Comparison of ENCODE assay signal across 11 mouse cellular contexts in genomic region chr4:141324771-141325191, GRCm38 (mm10). TPM values are rescaled to one million over a fixed set of nuclear protein-coding genes. Genes with fewer than 3 reads are reported as not detected.
A peak's percentile ranks its signal among the peaks of the same experiment; 100 is the strongest.
DNase-seq lines count a peak whose midpoint lies in the region; ATAC-seq lines count a peak whose summit lies in the region.
"Had no signal": no experiment of that assay in that cellular context is flagged by ENCODE, and none has a peak within 500 bp of the region (broad histone marks: within the 10 kb centered on the region; RNA-seq: fewer than 3 reads in every experiment).

No protein-coding gene starts in this region.

- H3K9me3 ChIP-seq in kidney, embryonic 16.5 days (ENCODE audit: low read length), result no peaks in the 10 kb centered on the region
- no peaks in the 10 kb centered on the region for H3K9me3 ChIP-seq in heart, embryonic 10.5 days
- H3K9me3 ChIP-seq in forebrain, embryonic 13.5 days (replicated peaks), result no peaks in the 10 kb centered on the region
- H3K9me3 ChIP-seq: hindbrain, embryonic 10.5 days had no signal

- H3K36me3 ChIP-seq in kidney, embryonic 16.5 days (ENCODE audit: insufficient read depth, low read length), result peaks cover 53% of the 10 kb centered on the region
- peaks cover 60% of the 10 kb centered on the region for H3K36me3 ChIP-seq in heart, embryonic 10.5 days
- no peaks in the 10 kb centered on the region for H3K36me3 ChIP-seq in forebrain, embryonic 13.5 days (ENCODE audit: poor library complexity, severe bottlenecking)

- H3K27me3 ChIP-seq in kidney, embryonic 16.5 days (ENCODE audit: insufficient read depth, low read length), result no peaks in the 10 kb centered on the region
- no peaks in the 10 kb centered on the region for H3K27me3 ChIP-seq in heart, embryonic 10.5 days (ENCODE audit: insufficient read depth, poor library complexity, severe bottlenecking)
- H3K27me3 ChIP-seq in forebrain, embryonic 13.5 days, result no peaks in the 10 kb centered on the region

- WGBS in kidney, embryonic 16.5 days, result 78% methylated on average over 6 of the region's 6 CpGs
- WGBS in heart, embryonic 10.5 days, result 68% methylated on average over 6 of the region's 6 CpGs
- 89% methylated on average over 6 of the region's 6 CpGs for WGBS in forebrain, embryonic 13.5 days

- H3K27ac ChIP-seq in kidney, embryonic 16.5 days (ENCODE audit: low read length), result peak overlapping the region; percentile 24; the same call in 1 of the 2 replicates
- peak overlapping the region; percentile 75 for H3K27ac ChIP-seq in heart, embryonic 10.5 days
- H3K27ac ChIP-seq in forebrain, embryonic 13.5 days, result no peak overlapping the region

- H3K4me3 ChIP-seq in kidney, embryonic 16.5 days (ENCODE audit: low read length), result no peak overlapping the region
- no peak overlapping the region for H3K4me3 ChIP-seq in heart, embryonic 10.5 days
- no peak overlapping the region for H3K4me3 ChIP-seq in forebrain, embryonic 13.5 days
- H3K4me3 ChIP-seq: erythroblast, embryonic 14.5 days; hindbrain, embryonic 10.5 days had no signal

- DNase-seq in kidney, postnatal 10 days, result no peak
- DNase-seq in cerebellum, adult 9-10 months, result peak; percentile 55
- DNase-seq in heart, embryonic 10.5 days (ENCODE audit: low spot score), result no peak
- peak; percentile 46 to 60 for DNase-seq in kidney, postnatal 36 days
- DNase-seq in retina, embryonic 14.5 days (ENCODE audit: low spot score), result no peak

- H3K4me2 ChIP-seq in kidney, embryonic 16.5 days (replicated peaks; ENCODE audit: low read depth, low read length), result no peak overlapping the region
- no peak overlapping the region for H3K4me2 ChIP-seq in forebrain, embryonic 13.5 days

- H3K4me1 ChIP-seq in kidney, embryonic 16.5 days (ENCODE audit: insufficient read depth, low read length), result peaks cover 13% of the 10 kb centered on the region; the same call in 1 of the 2 replicates
- peaks cover 42% of the 10 kb centered on the region for H3K4me1 ChIP-seq in heart, embryonic 10.5 days
- no peaks in the 10 kb centered on the region for H3K4me1 ChIP-seq in forebrain, embryonic 13.5 days

- no peak for ATAC-seq in kidney, embryonic 16.5 days (ENCODE audit: low FRiP score, low TSS enrichment)
- ATAC-seq in megakaryocyte, adult 5-6 weeks (ENCODE audit: poor library complexity, severe bottlenecking), result no peak
- ATAC-seq in forebrain, embryonic 13.5 days, result no peak

- H3K9ac ChIP-seq in kidney, embryonic 16.5 days (replicated peaks; ENCODE audit: low read length), result no peak overlapping the region
- H3K9ac ChIP-seq in forebrain, embryonic 13.5 days, result no peak overlapping the region

RNA-seq across cellular contexts. Expression of gene Epha2, which starts 23.7 kb away (rescaled TPM):
- polyA plus RNA-seq in kidney, embryonic 16.5 days (2015; fragmentation: Nextera tagmentation; extraction: Ambion mirVana), result 8.3 and 8.6 TPM in 2 replicates
- polyA plus RNA-seq in heart, embryonic 10.5 days (2016; fragmentation: Nextera tagmentation; extraction: Ambion mirVana), result 5.2 and 6.3 TPM in 2 replicates
- total RNA-seq in megakaryocyte, adult 5-6 weeks (2015), result 1.1 TPM in 2 replicates
- 1.3 and 2.1 TPM in 2 replicates for total RNA-seq in megakaryocyte, adult 5-6 weeks (2017)
- 1.0 and 1.3 TPM in 2 replicates for polyA plus RNA-seq in forebrain, embryonic 13.5 days (2015; fragmentation: Nextera tagmentation; extraction: Ambion mirVana)
- polyA plus RNA-seq: erythroblast, embryonic 14.5 days had no signal

RNA-seq across cellular contexts. Expression of gene Fam131c, which starts 43.2 kb away (rescaled TPM):
- polyA plus RNA-seq in kidney, embryonic 16.5 days (2015; fragmentation: Nextera tagmentation; extraction: Ambion mirVana), result 3.0 and 3.1 TPM in 2 replicates
- polyA plus RNA-seq in heart, embryonic 10.5 days (2016; fragmentation: Nextera tagmentation; extraction: Ambion mirVana), result 0.62 and 1.2 TPM in 2 replicates
- not detected in 2 replicates for total RNA-seq in megakaryocyte, adult 5-6 weeks (2015)
- total RNA-seq in megakaryocyte, adult 5-6 weeks (2017), result not detected in 2 replicates
- polyA plus RNA-seq in forebrain, embryonic 13.5 days (2015; fragmentation: Nextera tagmentation; extraction: Ambion mirVana), result 3.3 and 3.8 TPM in 2 replicates
- total RNA-seq: megakaryocyte-erythroid progenitor cell, adult 5-6 weeks had no signal
- polyA plus RNA-seq: erythroblast, embryonic 14.5 days had no signal

Comparison
In these comparisons a context has a peak if more than half of its experiments do, and no peak if none do; other contexts are left out.
1. DNase-seq: peak in cerebellum, adult 9-10 months (single experiment) and kidney, postnatal 36 days (2 of 2); none in kidney, postnatal 10 days (single experiment), heart, embryonic 10.5 days (single experiment) and retina, embryonic 14.5 days (single experiment).